Mouse (Mus musculus): ENCODE data around the gene Ebf1.

Gene Ebf1

GRCm38 (mm10) chr11:44656916-44657315 lies 39.8 kb downstream of the Ebf1 start:
- in situ Hi-C loops (cut with MseI, MboI), result no loop called here

- in situ Hi-C loops (cut with MseI, MboI), result no loop called here
Observed at GRCm38 (mm10) chr11:44657833-44658395, 40.8 kb downstream of the Ebf1 start.

- in situ Hi-C loops (cut with MseI, MboI), result no loop called here
Observed at GRCm38 (mm10) chr11:44661875-44662274, 44.8 kb downstream of the Ebf1 start.

GRCm38 (mm10) chr11:44663609-44664141 lies 46.6 kb downstream of the Ebf1 start:
- in situ Hi-C loops (cut with MseI, MboI), result no loop called here

- in situ Hi-C loops (cut with MseI, MboI), result no loop called here
Observed at GRCm38 (mm10) chr11:44665156-44665682, 48.1 kb downstream of the Ebf1 start.

- in situ Hi-C loops (cut with MseI, MboI), result no loop called here
Observed at GRCm38 (mm10) chr11:44665741-44666531, 48.8 kb downstream of the Ebf1 start.

- in situ Hi-C loops (cut with MseI, MboI), result no loop called here
Observed at GRCm38 (mm10) chr11:44666741-44667140, 49.6 kb downstream of the Ebf1 start.

- in situ Hi-C loops (cut with MseI, MboI), result no loop called here
Observed at GRCm38 (mm10) chr11:44681306-44681705, 64.2 kb downstream of the Ebf1 start.

- in situ Hi-C loops (cut with MseI, MboI), result no loop called here
Observed at GRCm38 (mm10) chr11:44681995-44682394, 64.9 kb downstream of the Ebf1 start.

- in situ Hi-C loops (cut with MseI, MboI), result no loop called here
Observed at GRCm38 (mm10) chr11:44682703-44683539, 65.8 kb downstream of the Ebf1 start.

- in situ Hi-C loops (cut with MseI, MboI), result no loop called here
Observed at GRCm38 (mm10) chr11:44684486-44685076, 67.5 kb downstream of the Ebf1 start.

GRCm38 (mm10) chr11:44685129-44685528 lies 68.0 kb downstream of the Ebf1 start:
- in situ Hi-C loops (cut with MseI, MboI), result no loop called here

GRCm38 (mm10) chr11:44685911-44686361 lies 68.8 kb downstream of the Ebf1 start:
- in situ Hi-C loops (cut with MseI, MboI), result no loop called here

- in situ Hi-C loops (cut with MseI, MboI), result no loop called here
Observed at GRCm38 (mm10) chr11:44686378-44686777, 69.3 kb downstream of the Ebf1 start.

- in situ Hi-C loops (cut with MseI, MboI), result no loop called here
Observed at GRCm38 (mm10) chr11:44688542-44688941, 71.4 kb downstream of the Ebf1 start.

- in situ Hi-C loops (cut with MseI, MboI), result no loop called here
Observed at GRCm38 (mm10) chr11:44689571-44690264, 72.6 kb downstream of the Ebf1 start.

GRCm38 (mm10) chr11:44690265-44690572 lies 73.1 kb downstream of the Ebf1 start:
- in situ Hi-C loops (cut with MseI, MboI), result no loop called here

GRCm38 (mm10) chr11:44695416-44695815 lies 78.3 kb downstream of the Ebf1 start:
- in situ Hi-C loops (cut with MseI, MboI), result no loop called here

- in situ Hi-C loops (cut with MseI, MboI), result no loop called here
Observed at GRCm38 (mm10) chr11:44696539-44697201, 79.6 kb downstream of the Ebf1 start.

GRCm38 (mm10) chr11:44700181-44700580 lies 83.1 kb downstream of the Ebf1 start:
- in situ Hi-C loops (cut with MseI, MboI), result no loop called here
